Mouse (Mus musculus): ENCODE data around the gene Nhs.
"Not testable (repeated sequence)": the region's sequence is repeated elsewhere in the genome, so short reads cannot be mapped to it uniquely, and the experiment has no call there.

Nhs gene

DNA sequence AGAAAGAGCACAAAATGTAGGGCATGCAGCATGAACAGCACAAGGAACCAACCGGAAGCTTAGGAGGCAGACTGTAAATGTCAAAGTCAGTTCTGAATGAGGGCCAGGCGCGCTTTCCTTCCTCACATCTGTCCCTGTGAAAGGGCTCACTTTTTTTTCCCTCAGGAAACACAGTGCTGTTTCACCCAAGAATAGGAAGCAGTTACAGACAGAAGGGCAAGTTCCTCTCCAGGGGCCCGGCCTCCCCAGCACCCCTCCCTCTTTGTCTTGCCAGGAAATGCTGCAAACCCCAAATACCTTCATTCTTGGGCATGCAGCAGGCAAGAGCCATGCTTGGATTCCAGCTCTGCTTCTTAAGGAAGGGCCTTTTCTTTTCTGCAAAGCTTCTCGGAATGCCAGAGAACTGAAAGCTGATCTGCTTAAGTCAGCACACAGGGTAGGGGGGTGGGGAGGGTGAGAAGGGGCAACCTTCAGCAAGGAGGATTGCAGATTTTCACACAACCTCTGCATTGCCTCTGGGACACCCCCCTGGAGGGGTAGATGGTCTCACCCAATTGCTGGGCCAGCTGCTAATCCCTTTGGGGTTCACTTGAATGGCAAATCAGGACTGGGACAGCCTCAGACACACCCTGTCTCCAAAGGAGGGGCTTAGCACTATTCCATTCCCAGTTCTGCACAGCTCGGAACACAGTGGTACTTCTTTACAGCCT lies 233.4 kb downstream of the Nhs start:
- DNase-seq = no peak

DNA sequence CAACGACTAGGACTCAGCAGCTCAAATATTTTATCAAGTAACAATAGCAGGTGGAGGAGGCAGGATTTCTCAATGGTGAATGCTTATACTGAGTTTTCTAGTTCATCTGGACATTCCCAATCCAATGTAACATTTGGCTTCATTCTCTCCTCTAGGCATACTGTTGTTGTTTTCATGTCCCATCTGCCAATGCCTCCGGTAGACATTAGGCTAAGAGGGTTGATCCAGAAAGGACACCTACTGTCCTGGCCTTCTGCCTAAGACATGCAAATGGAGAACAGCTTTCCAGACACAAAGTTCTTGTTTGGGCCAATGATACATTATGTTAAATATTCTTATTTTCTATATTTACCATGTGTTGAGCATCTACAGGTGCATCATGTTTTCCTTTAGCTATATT lies 236.9 kb downstream of the Nhs start:
- no peak for DNase-seq

DNA sequence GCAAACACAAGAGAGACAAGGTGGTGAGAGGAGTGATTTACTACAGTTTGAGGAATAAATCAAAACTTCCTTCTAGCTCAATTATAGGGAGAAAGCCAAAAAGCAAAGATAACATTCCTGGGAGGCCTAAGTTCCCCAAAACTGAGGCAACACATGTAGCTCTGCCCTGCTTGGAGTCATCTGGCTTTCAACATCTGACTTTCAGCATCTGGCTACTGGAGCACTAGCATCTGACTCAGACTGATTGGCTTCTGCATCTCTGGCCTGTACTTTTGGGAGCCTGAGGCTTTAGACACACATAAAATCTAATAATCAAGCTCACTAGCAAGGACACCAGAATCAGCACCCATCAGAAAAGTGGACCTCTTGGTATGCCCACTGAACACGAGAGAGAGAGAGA lies 237.9 kb downstream of the Nhs start:
- DNase-seq = no peak

DNA sequence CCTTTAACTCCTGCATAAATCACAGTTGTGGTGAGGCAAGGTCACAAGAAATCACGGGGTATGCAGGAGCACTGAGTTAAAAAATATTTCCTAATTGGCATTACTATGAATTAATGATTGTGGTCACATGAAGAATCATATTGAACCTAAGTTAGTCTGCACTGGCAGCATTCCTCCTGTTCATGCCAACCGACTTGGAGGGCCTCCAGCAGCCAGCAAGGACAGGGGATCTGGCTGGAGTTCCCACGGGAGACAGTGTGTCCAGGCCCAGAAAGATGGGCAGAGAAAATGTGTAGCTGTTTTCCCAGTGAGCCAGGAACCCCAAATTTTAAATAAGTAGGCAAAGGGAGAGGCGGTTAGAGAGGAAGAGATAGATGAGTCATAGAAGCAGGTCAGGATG lies 249.6 kb downstream of the Nhs start:
- DNase-seq = no peak

DNA sequence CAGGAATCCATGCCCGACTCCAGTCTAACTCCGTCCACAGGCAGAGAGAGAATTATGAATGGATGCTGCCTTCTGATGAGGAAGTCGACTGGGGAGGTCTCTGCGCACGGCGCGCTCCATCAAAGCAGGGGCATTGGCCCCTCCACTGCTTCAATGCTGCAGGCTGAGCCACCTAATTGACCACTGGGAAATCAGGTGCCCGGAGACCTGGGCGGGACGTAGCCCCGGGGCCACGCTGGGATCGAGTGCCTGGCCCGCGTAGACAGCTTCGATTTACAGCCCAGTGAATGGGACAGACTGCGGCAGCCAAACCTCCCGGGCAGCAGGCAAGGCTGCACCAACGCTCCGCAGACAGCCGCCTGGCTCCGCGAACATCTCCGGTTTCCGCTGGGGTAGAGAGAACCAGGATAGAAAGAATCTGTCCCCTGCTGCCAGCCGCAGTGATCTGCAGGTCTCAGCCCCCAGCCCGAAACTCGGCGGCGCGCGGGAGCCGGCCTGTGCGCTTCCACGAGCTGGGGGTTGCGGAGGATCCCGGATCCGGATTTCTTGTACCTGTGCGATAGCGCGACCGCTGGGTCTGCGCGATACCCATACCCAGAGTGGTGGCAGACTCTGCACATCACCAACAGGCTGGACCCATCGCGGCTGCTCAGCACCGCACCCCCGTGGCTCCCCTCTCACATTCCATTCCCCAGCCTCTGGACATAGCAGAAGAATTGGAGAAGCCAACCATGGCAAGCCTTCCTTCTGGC lies 250.7 kb downstream of the Nhs start:
- DNase-seq = peak; percentile 5

DNA sequence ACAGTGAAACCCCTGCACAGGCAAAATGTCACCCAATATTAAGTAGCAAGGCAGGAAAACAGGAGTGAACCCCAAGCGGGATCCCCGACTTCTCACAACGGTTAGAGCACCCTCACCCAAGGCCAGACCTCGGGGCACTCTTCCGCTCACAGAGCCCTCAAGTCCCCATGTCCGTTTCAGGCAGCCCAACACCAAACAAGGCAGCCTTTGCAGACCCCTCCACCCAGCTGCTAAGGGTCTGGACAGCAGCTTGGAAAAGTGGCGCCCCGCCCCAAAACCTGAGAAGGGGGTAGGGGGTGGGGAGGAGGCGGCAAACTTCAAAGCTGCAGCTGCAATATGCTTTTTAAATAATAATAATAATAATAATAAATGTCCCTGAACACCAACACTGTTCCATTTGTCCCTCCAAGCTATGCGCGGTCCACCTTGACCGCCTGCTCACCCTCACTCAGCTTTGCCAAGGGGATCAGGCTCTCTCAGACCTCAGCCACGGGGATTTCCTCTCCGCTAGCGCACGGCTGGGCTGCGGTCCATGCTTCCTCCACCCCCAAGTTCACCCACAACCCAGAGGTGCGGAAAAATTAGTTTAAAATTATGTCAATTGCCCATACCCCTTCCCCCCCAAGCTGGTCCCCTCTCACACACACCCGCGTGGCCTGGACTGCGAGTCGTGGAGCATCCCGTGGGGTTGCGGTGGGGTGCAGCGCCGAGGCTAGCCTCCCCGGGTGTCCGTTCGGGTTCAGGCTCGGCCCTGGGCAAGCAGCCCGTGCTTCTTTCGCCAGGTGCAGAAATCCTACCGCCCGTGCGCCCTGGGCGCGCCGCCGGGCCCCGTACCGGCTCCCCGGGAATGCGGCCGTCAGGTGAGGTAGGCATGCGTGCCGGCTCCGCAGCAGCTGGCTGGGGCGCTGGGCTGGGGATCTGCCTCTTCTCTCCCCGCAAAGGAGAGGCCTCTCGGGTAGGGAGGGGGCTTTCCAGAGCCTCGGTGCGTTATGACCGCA lies 251.6 kb downstream of the Nhs start:
- peak; percentile 3 for DNase-seq

DNA sequence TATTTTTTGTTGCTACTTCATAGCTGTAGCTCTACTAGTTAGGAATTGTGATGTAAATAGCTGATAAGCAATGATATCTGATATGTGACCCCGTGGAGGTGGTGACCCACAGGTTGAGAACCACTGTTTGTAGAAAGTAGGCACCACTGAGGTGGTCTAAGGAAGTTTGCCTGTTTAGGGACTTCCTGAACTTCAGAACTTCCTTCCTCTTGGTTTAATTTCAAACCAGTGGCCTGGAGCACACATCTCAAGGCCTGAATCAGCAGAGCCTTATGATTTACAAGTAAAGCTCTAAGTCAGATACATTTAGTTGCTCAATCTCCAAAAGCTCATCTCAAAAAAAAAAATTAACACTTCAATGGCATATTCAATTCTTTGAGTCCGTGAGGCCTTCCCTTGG lies 265.1 kb downstream of the Nhs start:
- no peak for DNase-seq

DNA sequence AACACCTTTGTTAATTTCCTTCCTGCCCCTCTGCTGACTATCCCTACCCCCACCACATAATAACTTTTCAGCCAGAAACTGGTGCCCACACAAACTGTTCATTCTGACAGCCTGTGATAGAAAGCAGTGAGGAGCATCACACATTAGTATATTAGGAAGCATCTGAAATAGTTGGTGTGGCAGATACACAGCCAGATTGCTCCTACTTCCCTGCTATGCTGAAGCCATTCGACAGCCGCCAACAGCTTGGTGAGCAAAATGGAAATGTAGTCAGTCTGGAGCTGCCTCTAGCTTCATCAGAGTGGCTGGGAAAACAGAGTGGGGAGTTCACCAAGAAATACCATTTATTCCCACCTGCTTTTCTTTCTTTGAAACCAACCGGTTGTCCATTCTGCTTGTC lies 275.9 kb downstream of the Nhs start:
- no peak for DNase-seq

DNA sequence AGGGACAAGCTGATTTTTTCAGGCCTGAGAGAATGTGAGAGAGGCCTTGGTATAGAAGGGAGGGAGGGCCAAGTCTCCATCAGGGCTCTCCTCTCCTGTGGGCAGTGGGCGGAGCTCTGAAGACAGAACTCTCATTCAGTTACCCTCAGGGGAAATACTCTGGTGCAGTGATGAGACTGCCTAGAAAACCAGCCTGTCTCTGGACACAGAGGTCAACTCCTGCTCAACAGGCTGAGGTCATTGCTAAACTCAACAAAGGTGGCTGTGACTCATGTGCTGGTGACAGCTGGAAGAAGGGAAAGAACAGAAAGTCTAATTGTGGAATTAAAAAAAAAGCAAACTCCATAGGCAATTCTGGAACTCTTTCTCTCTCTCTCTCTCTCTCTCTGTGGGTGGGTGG lies 282.4 kb downstream of the Nhs start:
- no peak for DNase-seq

DNA sequence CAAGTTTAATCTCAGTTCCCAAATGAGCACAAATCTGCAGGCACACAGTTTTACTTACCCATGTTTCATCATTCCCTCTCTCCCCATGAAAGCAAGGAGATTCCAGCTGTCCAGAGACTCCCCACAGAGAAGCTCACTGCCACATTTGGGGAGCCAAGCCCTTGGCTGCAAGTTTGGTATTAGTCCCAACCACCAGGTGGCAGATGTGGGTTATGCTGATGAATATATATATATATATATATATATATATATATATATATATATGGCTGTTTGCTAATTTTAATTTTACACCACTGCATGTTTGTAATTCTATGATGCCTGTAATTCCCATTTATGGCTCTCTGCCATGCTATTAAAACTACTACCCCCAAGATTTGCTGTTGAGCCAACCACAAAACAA lies 286.0 kb downstream of the Nhs start:
- peak; percentile 4 for DNase-seq

DNA sequence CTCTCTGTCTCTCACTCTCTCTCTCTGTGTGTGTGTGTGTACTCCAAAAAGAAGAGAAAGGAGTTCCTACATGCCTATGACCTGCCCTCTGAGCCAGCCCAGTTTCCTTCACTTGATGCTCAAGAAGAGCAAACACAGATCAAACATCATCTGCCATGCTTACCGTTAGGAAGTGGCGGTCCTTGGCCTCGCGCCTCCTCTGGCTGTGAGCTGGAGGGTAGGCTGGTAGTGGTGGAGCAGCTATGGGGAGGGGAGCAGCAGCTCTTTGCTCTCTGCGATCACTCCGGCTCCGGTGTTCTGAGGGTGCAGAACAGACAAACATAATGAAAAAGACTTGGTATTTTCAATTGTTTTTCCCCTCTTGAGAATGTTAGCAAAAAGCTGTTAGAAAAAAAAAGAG lies 288.2 kb downstream of the Nhs start:
- DNase-seq = no peak

DNA sequence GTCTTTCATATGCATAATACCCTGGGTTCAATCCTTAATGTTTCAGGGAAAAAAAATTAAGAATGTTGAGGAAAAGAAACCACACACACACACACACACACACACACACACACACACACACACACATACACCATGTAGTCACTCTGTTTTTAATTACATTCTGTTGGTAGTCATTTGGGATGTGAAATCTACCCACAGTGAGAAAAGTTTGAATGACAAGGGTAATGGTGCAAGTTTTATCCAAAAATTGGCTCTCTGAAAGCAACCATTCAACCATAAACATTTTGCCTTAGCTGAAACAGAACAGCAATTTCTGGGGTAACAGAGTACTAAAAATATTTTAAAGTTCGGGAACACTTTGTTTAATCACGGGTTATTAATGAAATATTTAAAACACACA lies 303.9 kb downstream of the Nhs start:
- no peak for DNase-seq

DNA sequence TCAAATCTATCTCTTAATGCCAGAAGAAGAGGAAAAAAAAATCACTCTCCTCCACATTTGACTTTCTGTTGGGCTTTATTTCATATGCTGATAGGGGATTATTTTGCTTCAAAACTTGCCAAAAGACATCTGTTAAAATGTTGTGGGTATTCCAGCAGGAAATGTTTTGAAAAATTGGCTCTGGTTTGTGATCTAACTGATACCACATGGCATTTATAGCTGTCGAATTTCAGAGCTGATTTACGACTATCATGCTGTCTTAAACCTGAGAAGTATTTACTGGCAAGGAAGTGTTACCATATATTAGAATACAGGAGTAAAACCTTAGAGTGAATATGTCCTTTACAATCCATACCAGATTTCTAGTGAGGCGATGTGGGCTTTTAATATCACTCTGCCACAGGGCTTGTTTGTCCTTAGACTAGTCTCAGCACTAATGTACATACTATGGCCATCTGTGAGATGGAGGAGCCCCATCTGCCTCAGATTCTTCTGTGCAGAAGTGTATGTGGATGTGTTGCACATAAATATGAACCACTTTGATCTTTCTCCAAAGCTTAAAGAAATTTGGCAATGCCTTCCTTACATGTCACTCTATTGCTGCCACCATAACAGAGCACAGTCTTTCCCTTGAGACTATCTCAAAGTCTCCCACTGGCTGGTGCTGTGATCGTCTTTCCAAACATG lies 305.8 kb downstream of the Nhs start:
- no peak for DNase-seq

DNA sequence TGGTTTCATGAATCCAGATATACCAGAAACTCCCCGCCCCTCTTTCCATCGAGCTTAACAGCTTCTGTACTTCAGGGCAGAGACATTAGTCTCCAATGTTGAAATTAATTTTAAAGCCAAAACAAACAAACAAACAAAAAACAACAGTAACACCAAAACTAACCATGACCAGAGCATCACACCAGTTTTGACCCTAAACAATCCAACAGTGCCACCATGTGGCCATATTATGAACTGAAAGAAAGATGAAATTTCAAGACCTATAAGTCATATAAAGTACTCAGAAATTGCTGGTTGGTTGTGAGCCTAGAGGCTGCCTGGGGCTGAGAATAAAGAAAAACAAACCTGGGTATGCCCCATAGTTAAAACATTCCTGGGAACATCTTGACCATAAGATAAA lies 333.3 kb downstream of the Nhs start:
- not testable (repeated sequence) for DNase-seq

DNA sequence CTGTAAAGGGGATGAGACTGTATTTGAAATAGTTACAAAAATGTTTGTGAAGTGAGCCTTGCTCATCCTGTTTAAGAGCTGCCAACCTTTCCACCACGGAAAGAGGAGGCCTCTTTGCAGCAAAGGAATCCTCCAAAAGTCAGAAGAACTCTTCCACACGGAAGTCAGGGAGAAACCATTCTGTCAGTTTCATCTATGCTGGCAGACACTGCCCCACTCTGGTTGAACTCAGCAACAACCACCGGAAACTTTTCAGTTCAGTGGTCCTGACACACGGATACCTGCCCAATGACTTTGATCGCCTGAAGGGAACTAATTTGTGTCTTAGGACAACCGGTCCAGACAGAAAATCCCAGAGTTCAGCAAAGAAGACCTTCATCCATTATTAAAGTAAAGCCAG lies 369.3 kb downstream of the Nhs start:
- DNase-seq = no peak
